Mouse (Mus musculus): ENCODE measurements around the gene Bicral. TPM values are rescaled to one million over a fixed set of nuclear protein-coding genes. Genes with fewer than 3 reads are reported as not detected.
"Not testable (repeated sequence)": the region's sequence is repeated elsewhere in the genome, so short reads cannot be mapped to it uniquely, and the experiment has no call there.

Gene Bicral
- polyA plus RNA-seq, 1 experiment from 2014 or later: 6.7 TPM

DNA sequence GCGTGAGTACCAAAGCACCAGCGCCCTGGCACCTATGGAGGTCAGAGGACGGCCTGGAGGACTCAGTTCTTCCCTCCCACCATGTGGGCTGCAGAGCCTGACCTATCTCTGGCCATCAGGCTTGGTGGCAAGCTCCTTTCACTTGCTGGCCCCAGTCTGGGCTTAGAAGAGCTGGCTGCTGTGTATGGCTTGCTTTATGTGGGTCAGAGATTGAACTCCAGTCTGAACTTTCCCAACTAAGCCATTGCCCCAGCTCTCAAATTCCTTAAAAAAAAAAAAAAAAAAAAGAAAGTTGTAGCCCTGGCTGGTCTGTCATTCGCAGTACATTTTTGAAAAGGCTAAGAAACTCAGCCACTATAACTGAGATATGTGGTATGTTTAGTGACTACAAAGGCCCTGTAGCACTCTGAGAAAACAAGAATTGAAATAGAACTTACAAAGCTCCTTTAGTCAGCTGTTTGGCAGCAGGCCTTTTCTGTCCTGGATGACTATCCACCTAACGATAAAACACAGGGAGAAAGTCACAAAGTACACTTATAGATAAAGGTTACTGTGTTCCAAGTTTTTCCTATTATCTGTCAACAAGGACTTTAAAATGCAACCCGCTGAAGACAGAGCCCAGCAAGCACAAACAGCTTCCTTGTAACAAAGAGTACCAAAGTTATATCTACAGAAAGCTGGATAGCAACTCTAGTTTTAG, 49.0 kb downstream of the Bicral start:
- Histone ChIP-seq H3K4me2 (ENCODE audit: low read depth) (no peak overlapping the region), H3K9ac (ENCODE audit: low read length) (no peak overlapping the region), H3K9me3 (ENCODE audit: control insufficient read depth, low read length) (no peaks in the 10 kb centered on the region), H3K27ac (ENCODE audit: low read depth, low read length) (no peak overlapping the region), H3K27me3 (ENCODE audit: control insufficient read depth, insufficient read depth, low read length) (no peaks in the 10 kb centered on the region), H3K4me1 (ENCODE audit: control insufficient read depth, insufficient read depth, low read length) (no peaks in the 10 kb centered on the region), H3K4me3 (ENCODE audit: low read depth, low read length) (no peak overlapping the region), H3K36me3 (ENCODE audit: control insufficient read depth, insufficient read depth, low read length) (no peaks in the 10 kb centered on the region; the same call in none of the 2 replicates)
- ATAC-seq (ENCODE audit: insufficient read depth, low FRiP score, low TSS enrichment) (no peak), DNase-seq (ENCODE audit: low spot score) (no peak)
- WGBS: 90% methylated on average over 6 of the region's 6 CpGs

- H3K4me2 ChIP-seq (ENCODE audit: low read depth): no peak overlapping the region
- H3K9ac ChIP-seq (ENCODE audit: low read length): no peak overlapping the region
- H3K27me3 ChIP-seq (ENCODE audit: control insufficient read depth, insufficient read depth, low read length): no peaks in the 10 kb centered on the region
- DNase-seq (ENCODE audit: low spot score) (no peak), ATAC-seq (ENCODE audit: insufficient read depth, low FRiP score, low TSS enrichment) (no peak)
- WGBS: 91% methylated on average over 10 of the region's 10 CpGs
- H3K4me1 ChIP-seq (ENCODE audit: control insufficient read depth, insufficient read depth, low read length): no peaks in the 10 kb centered on the region
- no peaks in the 10 kb centered on the region; the same call in none of the 2 replicates for H3K36me3 ChIP-seq (ENCODE audit: control insufficient read depth, insufficient read depth, low read length)
- H3K9me3 ChIP-seq (ENCODE audit: control insufficient read depth, low read length): no peaks in the 10 kb centered on the region
- no peak overlapping the region for H3K4me3 ChIP-seq (ENCODE audit: low read depth, low read length)
- H3K27ac ChIP-seq (ENCODE audit: low read depth, low read length): no peak overlapping the region
Measured at GRCm38 (mm10) chr17:46808376-46808775, 49.9 kb downstream of the Bicral start.

- no peak overlapping the region for H3K9ac ChIP-seq (ENCODE audit: low read length)
- H3K9me3 ChIP-seq (ENCODE audit: control insufficient read depth, low read length): no peaks in the 10 kb centered on the region
- no peak overlapping the region for H3K4me2 ChIP-seq (ENCODE audit: low read depth)
- 88% methylated on average over 6 of the region's 6 CpGs for WGBS
- H3K36me3 ChIP-seq (ENCODE audit: control insufficient read depth, insufficient read depth, low read length): peaks cover 7% of the 10 kb centered on the region; the same call in 1 of the 2 replicates
- H3K4me3 ChIP-seq (ENCODE audit: low read depth, low read length): no peak overlapping the region
- DNase-seq (ENCODE audit: low spot score) (no peak), ATAC-seq (ENCODE audit: insufficient read depth, low FRiP score, low TSS enrichment) (no peak)
- no peak overlapping the region for H3K27ac ChIP-seq (ENCODE audit: low read depth, low read length)
- H3K4me1 ChIP-seq (ENCODE audit: control insufficient read depth, insufficient read depth, low read length): no peaks in the 10 kb centered on the region
- H3K27me3 ChIP-seq (ENCODE audit: control insufficient read depth, insufficient read depth, low read length): no peaks in the 10 kb centered on the region
Measured at GRCm38 (mm10) chr17:46801761-46802160, 56.5 kb downstream of the Bicral start.

- H3K9ac ChIP-seq (ENCODE audit: low read length): no peak overlapping the region
- H3K27ac ChIP-seq (ENCODE audit: low read depth, low read length): no peak overlapping the region
- no peak overlapping the region for H3K4me2 ChIP-seq (ENCODE audit: low read depth)
- peaks cover 7% of the 10 kb centered on the region; the same call in 1 of the 2 replicates for H3K36me3 ChIP-seq (ENCODE audit: control insufficient read depth, insufficient read depth, low read length)
- no peaks in the 10 kb centered on the region for H3K27me3 ChIP-seq (ENCODE audit: control insufficient read depth, insufficient read depth, low read length)
- ATAC-seq (ENCODE audit: insufficient read depth, low FRiP score, low TSS enrichment) (no peak), DNase-seq (ENCODE audit: low spot score) (no peak)
- no peak overlapping the region for H3K4me3 ChIP-seq (ENCODE audit: low read depth, low read length)
- 88% methylated on average over 10 of the region's 10 CpGs for WGBS
- no peaks in the 10 kb centered on the region for H3K4me1 ChIP-seq (ENCODE audit: control insufficient read depth, insufficient read depth, low read length)
- H3K9me3 ChIP-seq (ENCODE audit: control insufficient read depth, low read length): no peaks in the 10 kb centered on the region
Measured at GRCm38 (mm10) chr17:46799680-46800079, 58.6 kb downstream of the Bicral start.

DNA sequence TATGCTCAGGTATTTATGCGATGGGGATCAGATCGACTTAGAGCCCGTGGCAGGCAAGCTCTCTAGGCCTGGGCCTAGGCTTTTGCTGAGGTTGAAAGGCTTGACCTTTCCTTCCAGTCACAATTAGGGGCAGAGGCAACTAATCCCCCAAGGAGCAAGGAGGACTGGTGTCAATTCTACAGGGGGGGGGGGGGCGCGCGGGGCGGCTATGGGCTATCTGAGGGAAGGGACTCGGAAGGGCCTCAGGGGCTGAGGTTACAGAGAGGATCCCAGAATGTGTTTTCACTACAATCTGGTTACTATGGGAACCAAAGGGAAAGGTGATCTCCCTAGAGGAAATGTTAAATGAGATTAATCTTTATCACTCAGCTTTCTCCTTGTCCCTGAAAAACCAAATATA, 60.9 kb downstream of the Bicral start:
- 64% methylated on average over 5 of the region's 8 CpGs for WGBS
- H3K9ac ChIP-seq (ENCODE audit: low read length): no peak overlapping the region
- H3K4me1 ChIP-seq (ENCODE audit: control insufficient read depth, insufficient read depth, low read length): no peaks in the 10 kb centered on the region
- no peaks in the 10 kb centered on the region for H3K9me3 ChIP-seq (ENCODE audit: control insufficient read depth, low read length)
- H3K4me2 ChIP-seq (ENCODE audit: low read depth): no peak overlapping the region
- ATAC-seq (ENCODE audit: insufficient read depth, low FRiP score, low TSS enrichment) (no peak), DNase-seq (ENCODE audit: low spot score) (no peak)
- H3K27ac ChIP-seq (ENCODE audit: low read depth, low read length): no peak overlapping the region
- H3K36me3 ChIP-seq (ENCODE audit: control insufficient read depth, insufficient read depth, low read length): peaks cover 7% of the 10 kb centered on the region; the same call in 1 of the 2 replicates
- no peak overlapping the region for H3K4me3 ChIP-seq (ENCODE audit: low read depth, low read length)
- H3K27me3 ChIP-seq (ENCODE audit: control insufficient read depth, insufficient read depth, low read length): no peaks in the 10 kb centered on the region

GRCm38 (mm10) chr17:46796743-46797142, 61.5 kb downstream of the Bicral start:
- H3K27ac ChIP-seq (ENCODE audit: low read depth, low read length): no peak overlapping the region
- no peak overlapping the region for H3K9ac ChIP-seq (ENCODE audit: low read length)
- H3K36me3 ChIP-seq (ENCODE audit: control insufficient read depth, insufficient read depth, low read length): peaks cover 7% of the 10 kb centered on the region; the same call in 1 of the 2 replicates
- no peaks in the 10 kb centered on the region for H3K27me3 ChIP-seq (ENCODE audit: control insufficient read depth, insufficient read depth, low read length)
- no peak for DNase-seq (ENCODE audit: low spot score)
- H3K4me2 ChIP-seq (ENCODE audit: low read depth): no peak overlapping the region
- no peak for ATAC-seq (ENCODE audit: insufficient read depth, low FRiP score, low TSS enrichment)
- WGBS: 91% methylated on average over 4 of the region's 4 CpGs
- no peaks in the 10 kb centered on the region for H3K4me1 ChIP-seq (ENCODE audit: control insufficient read depth, insufficient read depth, low read length)
- no peaks in the 10 kb centered on the region for H3K9me3 ChIP-seq (ENCODE audit: control insufficient read depth, low read length)
- H3K4me3 ChIP-seq (ENCODE audit: low read depth, low read length): no peak overlapping the region

DNA sequence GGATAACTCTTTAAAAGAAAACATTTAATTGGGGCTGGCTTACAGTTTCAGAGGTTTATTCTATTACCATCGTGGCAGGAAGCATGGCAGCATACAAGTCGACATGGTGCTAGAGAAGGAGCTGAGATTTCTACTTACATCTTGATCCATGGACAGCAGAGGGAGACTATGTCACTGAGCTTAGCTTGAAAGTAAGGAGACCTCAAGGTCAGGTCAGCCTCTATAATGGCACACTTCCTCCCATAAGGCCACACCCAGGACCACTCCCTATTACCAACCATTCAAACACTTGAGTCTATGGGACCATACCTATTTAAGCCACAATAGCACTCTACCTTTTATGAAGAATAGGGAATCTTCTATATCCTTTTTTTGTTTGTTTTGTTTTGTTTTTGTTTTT, 65.3 kb downstream of the Bicral start:
- 87% methylated on average over 2 of the region's 2 CpGs for WGBS

DNA sequence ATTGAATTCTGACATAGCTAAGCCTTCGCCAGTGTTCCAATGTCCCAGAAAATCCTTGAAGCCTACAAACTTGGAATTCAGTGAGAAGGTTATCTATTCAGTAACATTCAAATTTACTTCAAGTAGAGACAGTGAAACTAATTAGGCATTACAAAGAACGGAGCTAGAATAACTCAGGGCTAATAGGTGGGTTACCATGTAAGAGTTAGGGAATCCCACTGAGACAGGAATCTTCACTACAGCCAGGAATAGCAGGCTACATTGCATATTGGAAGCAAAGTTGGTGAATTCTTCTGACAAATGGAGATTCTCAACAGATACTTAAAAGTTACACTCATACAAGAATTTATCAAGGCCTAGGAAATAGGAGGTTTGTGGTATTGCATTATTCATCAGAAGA, 70.3 kb downstream of the Bicral start:
- H3K4me3 ChIP-seq (ENCODE audit: low read depth, low read length); ATAC-seq (ENCODE audit: insufficient read depth, low FRiP score, low TSS enrichment); DNase-seq (ENCODE audit: low spot score); H3K9me3 ChIP-seq (ENCODE audit: control insufficient read depth, low read length); H3K9ac ChIP-seq (ENCODE audit: low read length); H3K36me3 ChIP-seq (ENCODE audit: control insufficient read depth, insufficient read depth, low read length); H3K27ac ChIP-seq (ENCODE audit: low read depth, low read length); H3K27me3 ChIP-seq (ENCODE audit: control insufficient read depth, insufficient read depth, low read length); H3K4me2 ChIP-seq (ENCODE audit: low read depth); H3K4me1 ChIP-seq (ENCODE audit: control insufficient read depth, insufficient read depth, low read length): not testable (repeated sequence)
- WGBS: 59% methylated on average over 2 of the region's 2 CpGs

More for the DNA sequence above, 65.3 kb downstream of the Bicral start:
- Histone ChIP-seq H3K9ac (ENCODE audit: low read length) (no peak overlapping the region), H3K4me3 (ENCODE audit: low read depth, low read length) (no peak overlapping the region), H3K27ac (ENCODE audit: low read depth, low read length) (no peak overlapping the region), H3K4me2 (ENCODE audit: low read depth) (no peak overlapping the region), H3K9me3 (ENCODE audit: control insufficient read depth, low read length) (no peaks in the 10 kb centered on the region), H3K27me3 (ENCODE audit: control insufficient read depth, insufficient read depth, low read length) (no peaks in the 10 kb centered on the region), H3K4me1 (ENCODE audit: control insufficient read depth, insufficient read depth, low read length) (no peaks in the 10 kb centered on the region), H3K36me3 (ENCODE audit: control insufficient read depth, insufficient read depth, low read length) (no peaks in the 10 kb centered on the region)
- ATAC-seq (ENCODE audit: insufficient read depth, low FRiP score, low TSS enrichment) (no peak), DNase-seq (ENCODE audit: low spot score) (no peak)

GRCm38 (mm10) chr17:46786952-46787351, 71.3 kb downstream of the Bicral start:
- H3K9ac ChIP-seq (ENCODE audit: low read length): no peak overlapping the region
- WGBS: 89% methylated on average over 5 of the region's 5 CpGs
- ATAC-seq (ENCODE audit: insufficient read depth, low FRiP score, low TSS enrichment) (no peak), DNase-seq (ENCODE audit: low spot score) (no peak)
- no peak overlapping the region for H3K27ac ChIP-seq (ENCODE audit: low read depth, low read length)
- no peak overlapping the region for H3K4me2 ChIP-seq (ENCODE audit: low read depth)
- no peaks in the 10 kb centered on the region for H3K9me3 ChIP-seq (ENCODE audit: control insufficient read depth, low read length)
- no peaks in the 10 kb centered on the region for H3K4me1 ChIP-seq (ENCODE audit: control insufficient read depth, insufficient read depth, low read length)
- no peaks in the 10 kb centered on the region for H3K27me3 ChIP-seq (ENCODE audit: control insufficient read depth, insufficient read depth, low read length)
- H3K4me3 ChIP-seq (ENCODE audit: low read depth, low read length): no peak overlapping the region
- no peaks in the 10 kb centered on the region for H3K36me3 ChIP-seq (ENCODE audit: control insufficient read depth, insufficient read depth, low read length)
